Mouse (Mus musculus): ENCODE data around the gene Appl1. TPM values are rescaled to one million over a fixed set of nuclear protein-coding genes. Genes with fewer than 3 reads are reported as not detected.
A peak's percentile ranks its signal among the peaks of the same experiment; 100 is the strongest.

The Appl1 gene
- polyA plus RNA-seq, 1 experiment from 2014 or later, result 58.9 TPM

DNA sequence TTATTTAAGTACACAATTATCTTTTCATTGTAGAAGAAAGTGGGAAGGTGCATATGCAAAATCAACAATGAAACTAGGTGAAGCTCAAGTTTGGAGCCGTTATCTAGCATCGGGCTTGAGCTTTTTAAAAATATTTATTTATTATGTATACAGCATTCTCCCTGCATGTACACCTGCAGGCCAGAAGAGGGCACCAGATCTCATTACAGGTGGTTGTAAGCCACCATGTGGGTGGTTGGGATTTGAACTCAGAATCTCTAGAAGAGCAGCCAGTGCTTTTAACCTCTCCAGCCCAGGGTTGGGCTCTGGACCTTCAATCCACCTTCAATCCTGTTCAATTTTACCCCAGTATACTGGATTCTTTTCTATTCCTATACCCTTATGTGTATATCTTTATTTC lies 17.7 kb upstream of the Appl1 start:
- Histone ChIP-seq H3K4me2 (no peak overlapping the region), H3K27me3 (replicated peaks) (no peaks in the 10 kb centered on the region), H3K4me1 (no peaks in the 10 kb centered on the region), H3K36me3 (no peaks in the 10 kb centered on the region), H3K9me3 (replicated peaks) (no peaks in the 10 kb centered on the region), H3K27ac (replicated peaks) (no peak overlapping the region), H3K9ac (replicated peaks) (no peak overlapping the region), H3K4me3 (replicated peaks) (no peak overlapping the region)
- WGBS, result 81% methylated on average over 2 of the region's 2 CpGs
- no peak for ATAC-seq (ENCODE audit: low FRiP score)

DNA sequence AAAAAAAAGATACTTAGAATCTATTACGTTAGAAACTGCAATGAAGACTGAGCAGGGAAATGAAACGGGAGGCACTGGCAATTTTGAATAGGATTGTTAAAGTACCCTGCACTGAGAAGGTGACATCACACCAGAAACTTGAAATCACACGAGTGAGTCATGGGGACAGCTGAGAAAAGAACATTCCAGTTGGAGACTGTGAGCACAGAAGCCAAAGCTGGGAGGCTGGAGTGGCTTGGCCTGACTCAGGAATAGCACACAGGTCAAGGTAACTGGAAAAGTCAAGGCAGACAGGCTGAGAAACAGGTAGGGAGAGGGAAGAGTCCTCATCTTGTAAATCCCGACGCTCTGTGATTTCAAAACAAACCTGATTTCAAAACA lies 11.1 kb upstream of the Appl1 start:
- peaks cover 7% of the 10 kb centered on the region; the same call in 1 of the 2 replicates for H3K9me3 ChIP-seq (replicated peaks)
- WGBS, result 83% methylated on average over 5 of the region's 5 CpGs
- H3K27ac ChIP-seq (replicated peaks), result no peak overlapping the region
- no peak for ATAC-seq (ENCODE audit: low FRiP score)
- no peak overlapping the region for H3K9ac ChIP-seq (replicated peaks)
- no peak overlapping the region for H3K4me2 ChIP-seq
- no peaks in the 10 kb centered on the region for H3K36me3 ChIP-seq
- no peak overlapping the region for H3K4me3 ChIP-seq (replicated peaks)
- no peaks in the 10 kb centered on the region for H3K27me3 ChIP-seq (replicated peaks)
- H3K4me1 ChIP-seq, result no peaks in the 10 kb centered on the region

DNA sequence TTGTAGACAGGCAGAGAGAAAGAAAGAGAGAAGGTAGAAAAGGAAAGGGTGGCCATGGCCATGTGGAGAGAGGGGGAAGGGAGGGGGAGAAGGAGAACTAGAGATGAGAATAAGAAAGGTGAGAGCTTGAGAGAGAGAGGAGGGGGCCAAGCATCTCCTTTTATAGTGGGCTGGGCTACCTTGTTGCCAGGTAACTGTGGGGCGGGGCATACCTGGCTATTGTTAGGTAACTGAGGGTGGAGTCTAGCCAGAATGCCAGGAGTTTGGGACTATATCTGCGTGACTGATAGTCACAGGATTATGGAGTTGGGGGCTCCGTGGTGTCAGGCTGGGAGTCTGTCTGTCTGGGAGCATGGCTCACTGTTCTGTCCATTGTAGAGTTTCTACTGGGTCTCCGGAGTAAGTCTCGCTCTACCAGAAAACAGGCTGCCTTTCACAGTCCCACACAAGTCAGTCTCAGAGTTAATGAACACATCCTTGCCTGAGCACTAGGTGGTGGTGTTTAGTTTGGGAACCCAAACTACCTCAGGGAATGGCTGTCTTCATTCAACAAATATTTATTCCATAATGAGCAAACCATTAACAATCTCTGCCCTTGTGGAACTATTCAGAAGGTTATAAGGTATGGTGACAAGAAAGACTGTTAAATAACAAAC lies 10.6 kb upstream of the Appl1 start:
- H3K9ac ChIP-seq (replicated peaks), result no peak overlapping the region
- H3K4me3 ChIP-seq (replicated peaks), result no peak overlapping the region
- peaks cover 5% of the 10 kb centered on the region; the same call in 1 of the 2 replicates for H3K4me1 ChIP-seq
- 58% methylated on average over 5 of the region's 5 CpGs for WGBS
- no peaks in the 10 kb centered on the region for H3K36me3 ChIP-seq
- no peak overlapping the region for H3K27ac ChIP-seq (replicated peaks)
- H3K9me3 ChIP-seq (replicated peaks), result peaks cover 7% of the 10 kb centered on the region; the same call in 1 of the 2 replicates
- H3K4me2 ChIP-seq, result no peak overlapping the region
- H3K27me3 ChIP-seq (replicated peaks), result no peaks in the 10 kb centered on the region
- ATAC-seq (ENCODE audit: low FRiP score), result no peak

GRCm38 (mm10) chr14:26981021-26981420 lies 10.0 kb upstream of the Appl1 start:
- Histone ChIP-seq H3K4me1 (peaks cover 5% of the 10 kb centered on the region; the same call in 1 of the 2 replicates), H3K27me3 (replicated peaks) (no peaks in the 10 kb centered on the region), H3K36me3 (no peaks in the 10 kb centered on the region), H3K4me3 (replicated peaks) (no peak overlapping the region), H3K27ac (replicated peaks) (no peak overlapping the region), H3K9ac (replicated peaks) (no peak overlapping the region), H3K4me2 (no peak overlapping the region), H3K9me3 (replicated peaks) (peaks cover 7% of the 10 kb centered on the region; the same call in 1 of the 2 replicates)
- no peak for ATAC-seq (ENCODE audit: low FRiP score)
- 96% methylated on average over 8 of the region's 8 CpGs for WGBS

DNA sequence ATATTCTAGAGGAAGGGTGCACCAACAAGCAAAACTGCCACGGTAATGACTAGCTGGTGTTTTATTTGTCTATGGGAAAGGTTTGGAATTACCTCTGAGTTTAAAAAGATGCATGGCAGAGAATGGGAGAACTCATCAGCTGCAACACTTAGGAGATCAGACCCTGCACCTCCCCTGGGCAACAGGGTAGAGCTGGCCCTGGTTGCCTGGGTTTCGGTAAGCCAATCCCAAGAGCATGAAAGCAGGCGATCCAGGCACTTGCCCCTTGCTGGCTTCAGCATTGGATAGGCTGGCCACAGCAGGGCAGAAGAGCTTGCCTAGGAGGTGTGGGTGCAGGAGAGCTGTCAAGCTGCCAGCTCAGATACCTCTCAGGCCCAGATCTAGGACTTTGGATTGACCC lies 8.8 kb upstream of the Appl1 start:
- no peak for ATAC-seq (ENCODE audit: low FRiP score)
- 97% methylated on average over 3 of the region's 3 CpGs for WGBS
- H3K9me3 ChIP-seq (replicated peaks), result peaks cover 7% of the 10 kb centered on the region; the same call in 1 of the 2 replicates
- H3K4me1 ChIP-seq, result peaks cover 5% of the 10 kb centered on the region; the same call in 1 of the 2 replicates
- H3K9ac ChIP-seq (replicated peaks), result no peak overlapping the region
- no peak overlapping the region for H3K4me2 ChIP-seq
- H3K27ac ChIP-seq (replicated peaks), result no peak overlapping the region
- no peaks in the 10 kb centered on the region for H3K27me3 ChIP-seq (replicated peaks)
- no peaks in the 10 kb centered on the region for H3K36me3 ChIP-seq
- no peak overlapping the region for H3K4me3 ChIP-seq (replicated peaks)

GRCm38 (mm10) chr14:26977500-26977899 lies 6.5 kb upstream of the Appl1 start:
- Histone ChIP-seq H3K4me3 (replicated peaks) (no peak overlapping the region), H3K9me3 (replicated peaks) (peaks cover 7% of the 10 kb centered on the region; the same call in 1 of the 2 replicates), H3K9ac (replicated peaks) (no peak overlapping the region), H3K4me2 (no peak overlapping the region), H3K27me3 (replicated peaks) (no peaks in the 10 kb centered on the region), H3K4me1 (peaks cover 5% of the 10 kb centered on the region; the same call in 1 of the 2 replicates), H3K27ac (replicated peaks) (no peak overlapping the region), H3K36me3 (no peaks in the 10 kb centered on the region)
- no peak for ATAC-seq (ENCODE audit: low FRiP score)
- 35% methylated on average over 2 of the region's 2 CpGs for WGBS

GRCm38 (mm10) chr14:26976212-26976611 lies 5.2 kb upstream of the Appl1 start:
- H3K9ac ChIP-seq (replicated peaks), result no peak overlapping the region
- no peak overlapping the region for H3K4me3 ChIP-seq (replicated peaks)
- peaks cover 6% of the 10 kb centered on the region; the same call in 1 of the 2 replicates for H3K9me3 ChIP-seq (replicated peaks)
- 24% methylated on average over 7 of the region's 7 CpGs for WGBS
- H3K27me3 ChIP-seq (replicated peaks), result no peaks in the 10 kb centered on the region
- ATAC-seq (ENCODE audit: low FRiP score), result no peak
- peaks cover 6% of the 10 kb centered on the region; the same call in 1 of the 2 replicates for H3K4me1 ChIP-seq
- H3K36me3 ChIP-seq, result no peaks in the 10 kb centered on the region
- no peak overlapping the region for H3K27ac ChIP-seq (replicated peaks)
- no peak overlapping the region for H3K4me2 ChIP-seq

DNA sequence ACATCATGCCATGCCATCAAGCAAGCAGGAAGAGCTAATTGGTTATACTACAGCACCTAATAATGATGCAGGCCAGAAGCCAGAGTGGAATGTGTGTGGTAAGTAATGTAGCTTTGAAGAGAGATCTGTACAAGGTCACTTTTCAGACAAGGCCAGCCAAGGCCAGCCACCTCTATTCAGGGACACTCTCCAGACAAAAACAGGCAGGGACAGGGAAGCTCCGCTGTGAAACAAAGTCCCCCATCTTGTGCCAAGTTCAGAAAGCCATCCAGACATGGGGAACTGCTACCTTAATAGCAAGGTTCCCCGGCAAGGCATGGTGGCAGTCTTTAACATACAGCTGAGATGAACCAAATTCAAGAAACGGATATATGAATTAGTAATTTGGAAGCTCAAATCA lies 4.5 kb upstream of the Appl1 start:
- Histone ChIP-seq H3K4me3 (replicated peaks) (no peak overlapping the region), H3K27ac (replicated peaks) (no peak overlapping the region), H3K36me3 (no peaks in the 10 kb centered on the region), H3K9me3 (replicated peaks) (no peaks in the 10 kb centered on the region), H3K4me2 (no peak overlapping the region), H3K27me3 (replicated peaks) (no peaks in the 10 kb centered on the region), H3K9ac (replicated peaks) (no peak overlapping the region), H3K4me1 (peaks cover 11% of the 10 kb centered on the region; the same call in 1 of the 2 replicates)
- ATAC-seq (ENCODE audit: low FRiP score), result no peak
- 74% methylated on average over 3 of the region's 3 CpGs for whole genome bisulfite sequencing

- H3K4me2 ChIP-seq, result no peak overlapping the region
- no peak for ATAC-seq (ENCODE audit: low FRiP score)
- 87% methylated on average over 2 of the region's 2 CpGs for WGBS
Measured at GRCm38 (mm10) chr14:26973089-26973488, 2.1 kb upstream of the Appl1 start.

GRCm38 (mm10) chr14:26970439-26970932 lies 546 bp downstream of the Appl1 start:
- peak; percentile 99 for ATAC-seq (ENCODE audit: low FRiP score)
- H3K4me1 ChIP-seq, result peaks cover 18% of the 10 kb centered on the region
- H3K27me3 ChIP-seq (replicated peaks), result no peaks in the 10 kb centered on the region
- peak overlapping the region; percentile 61 for H3K4me2 ChIP-seq
- no peaks in the 10 kb centered on the region for H3K9me3 ChIP-seq (replicated peaks)
- peak overlapping the region; percentile 89 for H3K4me3 ChIP-seq (replicated peaks)
- H3K9ac ChIP-seq (replicated peaks), result peak overlapping the region; percentile 94
- peak overlapping the region; percentile 95 for H3K27ac ChIP-seq (replicated peaks)
- WGBS, result under 1% methylated on average over 50 of the region's 53 CpGs
- no peaks in the 10 kb centered on the region for H3K36me3 ChIP-seq

More at GRCm38 (mm10) chr14:26973089-26973488, 2.1 kb upstream of the Appl1 start:
- Histone ChIP-seq H3K27me3 (replicated peaks) (no peaks in the 10 kb centered on the region), H3K9ac (replicated peaks) (no peak overlapping the region), H3K36me3 (no peaks in the 10 kb centered on the region), H3K9me3 (replicated peaks) (no peaks in the 10 kb centered on the region), H3K4me1 (peaks cover 20% of the 10 kb centered on the region), H3K27ac (replicated peaks) (no peak overlapping the region), H3K4me3 (replicated peaks) (no peak overlapping the region)

DNA sequence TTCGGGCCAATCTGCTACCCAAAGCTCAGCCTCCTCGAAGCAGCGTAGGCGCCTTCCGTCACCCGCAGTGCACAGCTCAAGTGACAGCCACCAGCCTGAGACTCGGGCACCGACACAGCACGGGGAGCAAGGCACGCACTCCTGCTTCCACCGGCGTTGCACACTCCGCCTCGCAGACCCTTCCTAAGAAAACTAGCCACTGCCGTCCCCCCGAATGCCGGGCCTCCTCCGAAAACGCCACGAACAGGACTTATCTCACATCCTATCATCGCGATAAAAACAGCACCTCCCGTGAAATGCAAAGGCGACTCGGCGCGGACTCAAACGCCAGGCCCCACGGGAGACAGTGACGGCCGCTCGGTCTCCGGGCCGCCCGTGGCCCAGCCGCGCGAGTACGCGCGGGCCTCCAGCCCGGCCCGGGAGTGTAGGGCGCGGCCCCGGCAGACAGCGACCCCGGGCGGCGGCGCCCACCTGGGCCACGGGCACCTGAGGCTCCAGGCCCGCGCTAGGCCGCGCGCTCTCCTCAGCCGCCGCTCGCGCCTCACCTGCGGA lies 1.1 kb downstream of the Appl1 start:
- H3K4me3 ChIP-seq (replicated peaks), result peak overlapping the region; percentile 89
- ATAC-seq (ENCODE audit: low FRiP score), result peak; percentile 88
- WGBS, result 1% methylated on average over 57 of the region's 62 CpGs

GRCm38 (mm10) chr14:26969164-26969563 lies 1.9 kb downstream of the Appl1 start:
- no peak for ATAC-seq (ENCODE audit: low FRiP score)

More for the DNA sequence above, 1.1 kb downstream of the Appl1 start:
- no peaks in the 10 kb centered on the region for H3K9me3 ChIP-seq (replicated peaks)
- H3K4me1 ChIP-seq, result peaks cover 18% of the 10 kb centered on the region
- H3K27ac ChIP-seq (replicated peaks), result peak overlapping the region; percentile 95
- peak overlapping the region; percentile 61 for H3K4me2 ChIP-seq
- H3K27me3 ChIP-seq (replicated peaks), result no peaks in the 10 kb centered on the region
- H3K36me3 ChIP-seq, result no peaks in the 10 kb centered on the region
- H3K9ac ChIP-seq (replicated peaks), result peak overlapping the region; percentile 94

More at GRCm38 (mm10) chr14:26969164-26969563, 1.9 kb downstream of the Appl1 start:
- Histone ChIP-seq H3K4me1 (peaks cover 18% of the 10 kb centered on the region), H3K9ac (replicated peaks) (peak overlapping the region; percentile 94), H3K4me2 (peak overlapping the region; percentile 61), H3K4me3 (replicated peaks) (peak overlapping the region; percentile 89), H3K9me3 (replicated peaks) (no peaks in the 10 kb centered on the region), H3K27me3 (replicated peaks) (no peaks in the 10 kb centered on the region), H3K36me3 (no peaks in the 10 kb centered on the region), H3K27ac (replicated peaks) (peak overlapping the region; percentile 95; the same call in 1 of the 2 replicates)
- 73% methylated on average over 3 of the region's 3 CpGs for WGBS
